In genomic region chr16:6331400-6331939, GRCm38 (mm10) we compare ENCODE assay signal across 11 mouse cellular contexts.
"Had no signal": no experiment of that assay in that cellular context is flagged by ENCODE, and none has a peak within 500 bp of the region (broad histone marks: within the 10 kb centered on the region; RNA-seq: fewer than 3 reads in every experiment).

No protein-coding gene starts in this region.

- H3K4me1 ChIP-seq: kidney, embryonic 15.5 days; liver, embryonic 15.5 days; lung, embryonic 15.5 days; neural tube, embryonic 13.5 days had no signal

- DNase-seq: kidney, adult 2 months; kidney, postnatal 14 days; left cerebral cortex, postnatal 4 days; lung, postnatal 36 days; thymus, postnatal 36 days had no signal

- ATAC-seq: intestine, embryonic 16.5 days had no signal

- H3K4me2 ChIP-seq: kidney, embryonic 15.5 days; liver, embryonic 11.5 days; liver, embryonic 15.5 days; lung, embryonic 15.5 days; neural tube, embryonic 13.5 days had no signal

- H3K36me3 ChIP-seq: kidney, embryonic 15.5 days; liver, embryonic 15.5 days; lung, embryonic 15.5 days; neural tube, embryonic 13.5 days had no signal

- H3K9ac ChIP-seq: kidney, embryonic 15.5 days; liver, embryonic 15.5 days; lung, embryonic 15.5 days; neural tube, embryonic 13.5 days had no signal

- H3K9me3 ChIP-seq: kidney, embryonic 15.5 days; liver, embryonic 15.5 days; lung, embryonic 15.5 days; neural tube, embryonic 13.5 days had no signal

- H3K27ac ChIP-seq: kidney, embryonic 15.5 days; liver, embryonic 15.5 days; lung, embryonic 15.5 days; neural tube, embryonic 13.5 days had no signal

- H3K4me3 ChIP-seq: kidney, embryonic 15.5 days; liver, embryonic 15.5 days; lung, embryonic 15.5 days; neural tube, embryonic 13.5 days had no signal

- H3K27me3 ChIP-seq: kidney, embryonic 15.5 days; liver, embryonic 15.5 days; lung, embryonic 15.5 days; neural tube, embryonic 13.5 days had no signal
